Mouse (Mus musculus): ENCODE results near the gene Snx1.
A peak's percentile ranks its signal among the peaks of the same experiment; 100 is the strongest.

The Snx1 gene

DNA sequence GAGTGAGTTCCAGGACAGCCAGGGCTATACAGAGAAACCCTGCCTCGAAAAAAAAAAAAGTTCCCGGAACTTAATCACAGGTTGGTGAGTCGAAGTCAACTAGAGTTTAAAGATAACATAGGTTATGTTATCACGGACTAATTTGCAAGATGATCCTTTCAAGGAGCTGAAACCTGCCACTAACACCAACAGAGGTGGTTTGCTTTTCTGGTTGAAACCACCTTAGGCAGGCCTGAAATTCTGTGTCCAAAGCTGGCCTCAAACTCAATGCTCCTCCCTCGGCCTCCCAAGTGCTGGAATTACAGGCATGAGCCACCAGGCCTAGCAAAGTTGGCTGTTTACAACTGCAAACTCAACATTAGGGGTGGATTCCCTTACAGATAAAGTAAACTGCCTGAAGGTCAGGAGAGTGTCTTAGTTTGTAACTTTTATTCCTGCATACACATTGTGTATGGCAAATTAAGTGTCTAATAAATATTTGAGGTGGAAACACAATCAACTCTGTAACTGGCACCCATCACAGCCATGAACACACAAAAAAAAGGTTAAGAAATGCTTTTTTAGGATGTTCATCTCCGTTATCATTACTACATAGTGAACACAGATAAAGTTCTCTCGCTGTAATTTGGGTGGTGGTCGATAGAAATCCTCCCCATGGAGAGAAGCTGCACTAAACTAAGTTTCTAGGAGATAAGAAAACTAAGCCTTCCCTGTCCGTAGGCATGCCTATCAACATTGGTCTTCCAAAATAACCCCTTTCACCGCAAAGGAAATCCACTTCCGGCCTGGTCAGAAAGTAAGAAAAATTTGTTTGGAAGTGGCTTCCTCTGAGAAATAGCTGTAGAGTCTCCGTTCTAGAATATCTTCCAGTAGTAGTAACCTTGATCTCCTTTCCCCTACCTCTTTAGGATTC, 588 bp downstream of the Snx1 start:
- DNase-seq = no peak

GRCm38 (mm10) chr9:66124681-66125542, 1.5 kb downstream of the Snx1 start:
- DNase-seq = peak; percentile 98

DNA sequence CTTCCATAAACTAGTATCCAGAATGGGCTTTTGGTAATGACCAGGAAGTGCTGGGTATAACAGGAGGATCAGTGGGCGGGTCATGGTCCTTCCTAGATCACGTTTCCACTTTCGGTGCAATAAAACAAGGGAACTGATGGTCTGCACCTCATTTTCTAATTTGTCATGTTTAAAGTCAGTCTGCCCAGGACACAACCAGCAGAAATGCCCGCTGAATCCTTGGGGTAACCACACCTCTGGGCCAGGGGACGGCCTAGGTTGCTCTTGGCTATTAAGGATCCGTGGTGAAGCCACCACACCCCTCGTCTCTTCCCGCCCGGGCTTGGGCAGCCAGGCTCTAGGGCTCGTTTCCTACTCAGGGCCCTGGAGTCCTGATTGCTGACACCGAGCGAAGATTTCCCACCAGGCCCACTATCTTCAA, 2.3 kb downstream of the Snx1 start:
- peak; percentile 33 for DNase-seq

DNA sequence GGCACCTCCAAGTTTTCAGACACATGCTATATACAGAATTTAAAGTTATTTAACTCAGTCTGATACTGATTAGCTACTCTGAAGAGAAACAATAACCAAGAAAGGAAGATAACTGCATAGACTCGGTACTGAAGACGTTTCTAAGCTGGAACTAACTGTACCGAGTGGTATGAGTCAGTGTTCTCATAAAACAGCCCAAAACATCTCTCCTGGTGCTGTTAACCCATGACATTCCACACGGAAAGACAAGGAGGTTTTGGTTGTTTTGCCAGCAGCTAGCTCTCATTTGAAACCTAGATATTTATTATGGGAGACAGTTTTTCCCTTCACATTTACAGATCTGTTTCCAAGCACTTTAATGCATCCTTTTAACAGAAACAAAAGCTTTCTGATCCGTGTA, 2.7 kb downstream of the Snx1 start:
- no peak for DNase-seq

- DNase-seq = no peak
These were observed 5.0 kb downstream of the Snx1 start for GRCm38 (mm10) chr9:66121421-66121820.

GRCm38 (mm10) chr9:66120945-66121344, 5.4 kb downstream of the Snx1 start:
- no peak for DNase-seq

GRCm38 (mm10) chr9:66120106-66120505, 6.3 kb downstream of the Snx1 start:
- DNase-seq = no peak

- DNase-seq = no peak
These were observed 6.9 kb downstream of the Snx1 start for GRCm38 (mm10) chr9:66119498-66119897.

- DNase-seq = peak; percentile 50
These were observed 9.5 kb downstream of the Snx1 start for GRCm38 (mm10) chr9:66116890-66117289.

DNA sequence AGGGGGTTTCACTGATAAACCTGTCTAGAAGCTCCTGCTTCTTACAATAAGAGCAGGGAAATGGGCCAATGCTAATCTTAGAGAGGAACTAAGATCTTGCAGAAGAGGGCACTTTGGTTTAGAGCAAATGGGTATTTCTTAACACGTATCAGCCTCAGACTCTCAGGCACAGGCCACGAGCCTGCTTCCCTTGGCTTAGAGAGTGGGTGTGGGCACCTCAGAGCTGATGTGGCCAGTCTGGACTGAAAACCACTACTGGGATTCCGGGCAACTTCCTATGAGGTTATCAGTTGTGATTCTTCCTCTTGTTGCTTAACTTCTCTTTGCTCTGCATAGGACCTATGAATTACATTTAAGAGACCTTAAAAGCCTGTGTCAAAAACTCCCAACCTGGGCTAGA, 12.0 kb downstream of the Snx1 start:
- no peak for DNase-seq

- DNase-seq = peak; percentile 55
These were observed 15.6 kb downstream of the Snx1 start for GRCm38 (mm10) chr9:66110611-66111379.

DNA sequence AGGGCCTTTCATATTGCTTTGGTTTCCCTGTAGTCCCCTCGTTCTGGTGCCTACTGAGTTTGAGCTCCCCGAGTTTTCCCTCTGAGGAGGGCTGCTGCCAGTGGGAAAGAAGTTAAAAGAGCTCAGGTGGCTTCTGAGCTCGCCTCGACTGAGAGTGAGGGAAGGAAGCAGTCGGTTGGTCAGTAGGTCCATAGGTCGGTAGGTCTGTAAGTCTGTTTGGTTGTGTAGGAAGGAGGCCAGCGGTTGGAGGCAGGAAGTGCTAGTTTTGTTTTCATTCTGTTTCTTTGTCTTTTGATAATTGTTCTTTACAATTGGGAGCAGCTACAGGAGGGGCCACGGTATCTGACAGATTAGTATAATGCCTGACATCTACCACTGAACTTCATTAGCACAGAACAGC, 16.3 kb downstream of the Snx1 start:
- peak; percentile 25 for DNase-seq

- DNase-seq = peak; percentile 51
These were observed 16.8 kb downstream of the Snx1 start for GRCm38 (mm10) chr9:66109574-66109973.

DNA sequence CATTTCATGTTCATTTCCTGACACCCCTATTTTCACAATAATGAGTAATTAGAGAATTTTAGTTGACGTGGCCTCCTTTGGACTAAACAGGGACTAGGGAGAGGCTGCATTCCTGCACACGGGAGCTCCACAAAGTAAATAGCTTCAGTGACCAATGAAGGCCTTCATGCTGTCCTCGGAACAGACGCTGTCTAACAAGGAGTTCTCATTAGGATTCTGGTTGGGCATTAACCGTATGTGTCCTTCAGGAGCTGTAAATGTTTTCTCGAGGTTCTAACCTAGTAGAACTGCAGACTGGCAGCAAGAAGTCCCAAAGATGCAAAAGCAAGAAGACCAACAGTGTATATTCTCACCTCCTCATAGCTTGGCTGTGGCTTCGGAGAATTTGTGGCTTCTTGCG, 21.2 kb downstream of the Snx1 start:
- DNase-seq = peak; percentile 29

- no peak for DNase-seq
These were observed 21.8 kb downstream of the Snx1 start for GRCm38 (mm10) chr9:66104601-66105000.

DNA sequence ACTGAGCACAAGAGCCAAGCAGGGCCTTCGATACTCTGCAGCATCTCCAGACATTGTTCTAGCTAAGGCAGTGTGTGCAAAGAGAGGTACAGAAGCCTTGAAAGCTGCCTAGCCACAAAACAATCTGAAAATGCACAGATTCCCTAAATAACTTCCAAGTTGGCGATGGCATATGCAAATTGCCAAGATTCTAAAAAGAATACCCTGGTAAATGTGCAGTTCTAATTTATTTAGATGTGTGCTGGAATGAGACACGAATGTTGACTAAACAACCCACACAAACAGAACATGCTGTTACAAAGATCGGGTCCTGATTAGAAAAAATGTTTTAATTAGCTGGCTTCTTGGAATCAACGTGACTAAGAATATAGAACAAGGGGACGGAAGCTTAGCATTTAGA, 23.7 kb downstream of the Snx1 start:
- no peak for DNase-seq

- DNase-seq = no peak
These were observed 24.8 kb downstream of the Snx1 start for GRCm38 (mm10) chr9:66101577-66101976.

DNA sequence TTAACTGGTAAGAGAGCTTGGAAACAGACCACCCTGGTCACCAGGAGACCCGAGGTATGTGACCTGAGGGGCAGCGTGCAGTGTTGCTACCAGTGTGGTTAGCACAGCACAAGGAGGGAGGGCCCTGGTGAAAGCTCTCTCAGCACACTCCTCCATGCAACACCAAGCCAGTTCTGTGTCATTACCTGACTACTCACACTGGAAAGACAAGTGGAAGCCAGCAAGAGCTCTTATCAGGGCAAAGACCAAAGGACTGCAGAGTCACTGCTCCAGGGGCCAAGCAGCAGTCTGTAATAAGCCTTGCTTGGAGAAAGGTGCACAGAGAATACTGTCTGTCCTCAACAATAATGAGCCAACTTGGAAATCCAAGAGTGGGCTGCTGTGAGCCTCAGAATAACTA, 33.7 kb downstream of the Snx1 start:
- no peak for DNase-seq

- peak; percentile 33 for DNase-seq
These were observed 34.8 kb downstream of the Snx1 start for GRCm38 (mm10) chr9:66091327-66092231.

- no peak for DNase-seq
These were observed 35.7 kb downstream of the Snx1 start for GRCm38 (mm10) chr9:66090593-66091244.

GRCm38 (mm10) chr9:66088411-66088810, 38.0 kb downstream of the Snx1 start:
- DNase-seq = peak; percentile 67
